Mouse (Mus musculus) embryo, embryonic 10.5 days (tissue): ENCODE data around the gene Lefty1.
"Not testable (repeated sequence)": the region's sequence is repeated elsewhere in the genome, so short reads cannot be mapped to it uniquely, and the experiment has no call there.

Source experiments
- DNase-seq: peaks from one replicate; pipeline ENCODE4 v3.0.0-alpha.2; 2015; ENCODE audit warnings: low spot score

The Lefty1 gene

GRCm38 (mm10) chr1:180922273-180923048 lies 12.4 kb upstream of the Lefty1 start:
- no peak for DNase-seq

- DNase-seq, result no peak
Observed at GRCm38 (mm10) chr1:180924737-180925136, 10.1 kb upstream of the Lefty1 start.

- DNase-seq, result no peak
Observed at GRCm38 (mm10) chr1:180926286-180926685, 8.5 kb upstream of the Lefty1 start.

- DNase-seq, result no peak
Observed at GRCm38 (mm10) chr1:180929599-180929998, 5.2 kb upstream of the Lefty1 start.

GRCm38 (mm10) chr1:180931106-180931505 lies 3.7 kb upstream of the Lefty1 start:
- no peak for DNase-seq

GRCm38 (mm10) chr1:180933659-180934058 lies 1.2 kb upstream of the Lefty1 start:
- no peak for DNase-seq

- peak; percentile 45 for DNase-seq
Observed at GRCm38 (mm10) chr1:180936610-180937398, 2.0 kb downstream of the Lefty1 start.

GRCm38 (mm10) chr1:180937631-180938030 lies 2.8 kb downstream of the Lefty1 start:
- not testable (repeated sequence) for DNase-seq

- not testable (repeated sequence) for DNase-seq
Observed at GRCm38 (mm10) chr1:180938781-180939180, 4.0 kb downstream of the Lefty1 start.

- DNase-seq, result no peak
Observed at GRCm38 (mm10) chr1:180940776-180941460, 6.1 kb downstream of the Lefty1 start.

GRCm38 (mm10) chr1:180941726-180942125 lies 6.9 kb downstream of the Lefty1 start:
- DNase-seq, result no peak

- DNase-seq, result peak; percentile 83
Observed at GRCm38 (mm10) chr1:180942166-180943031, 7.6 kb downstream of the Lefty1 start, which contains the start of gene Tmem63a. Gene Tmem63a, plus strand, starts transcription at chr1:180942344.

GRCm38 (mm10) chr1:180943032-180943644 lies 8.3 kb downstream of the Lefty1 start:
- no peak for DNase-seq

GRCm38 (mm10) chr1:180943896-180944295 lies 9.1 kb downstream of the Lefty1 start:
- no peak for DNase-seq

- no peak for DNase-seq
Observed at GRCm38 (mm10) chr1:180944553-180944952, 9.7 kb downstream of the Lefty1 start.

GRCm38 (mm10) chr1:180945001-180945980 lies 10.5 kb downstream of the Lefty1 start:
- DNase-seq, result peak; percentile 77

- no peak for DNase-seq
Observed at GRCm38 (mm10) chr1:180946448-180946847, 11.6 kb downstream of the Lefty1 start.

- DNase-seq, result no peak
Observed at GRCm38 (mm10) chr1:180952085-180952746, 17.4 kb downstream of the Lefty1 start.

- no peak for DNase-seq
Observed at GRCm38 (mm10) chr1:180952808-180953207, 18.0 kb downstream of the Lefty1 start.
